Mouse (Mus musculus) midbrain, embryonic 15.5 days (tissue): ENCODE data around the gene Treh. TPM values are rescaled to one million over a fixed set of nuclear protein-coding genes. Genes with fewer than 3 reads are reported as not detected.
A peak's percentile ranks its signal among the peaks of the same experiment; 100 is the strongest.

Experiments used
- ATAC-seq: fragments of 200-750 bp; cut with Nextera tagmentation; replicated peaks from 2 replicates; pipeline ENCODE4 v1.8.0; 2017; ENCODE audit warnings: moderate TSS enrichment
- H3K27ac ChIP-seq: fragments of 300-500 bp; sonication (generic); 2 replicates; pipeline ENCODE4 v1.5.1; 2015; ENCODE audit warnings: mild to moderate bottlenecking, inconsistent platforms
- H3K27me3 ChIP-seq: fragments of 300-500 bp; sonication (generic); replicated peaks from 2 replicates; pipeline ENCODE4 v1.6.1; 2015; ENCODE audit warnings: inconsistent platforms
- H3K36me3 ChIP-seq: fragments of 300-500 bp; sonication (generic); replicated peaks from 2 replicates; pipeline ENCODE4 v1.6.1; 2015; ENCODE audit warnings: inconsistent platforms
- H3K4me1 ChIP-seq: fragments of 300-500 bp; sonication (generic); 2 replicates; pipeline ENCODE4 v1.6.1; 2015; ENCODE audit warnings: inconsistent platforms
- H3K4me2 ChIP-seq: fragments of 300-500 bp; sonication (generic); 2 replicates; pipeline ENCODE4 v1.6.1; 2015; ENCODE audit warnings: inconsistent platforms, mild to moderate bottlenecking, moderate library complexity
- H3K4me3 ChIP-seq: fragments of 300-500 bp; sonication (generic); 2 replicates; pipeline ENCODE4 v1.5.1; 2015; ENCODE audit warnings: mild to moderate bottlenecking, inconsistent platforms
- H3K9ac ChIP-seq: fragments of 300-500 bp; sonication (generic); 2 replicates; pipeline ENCODE4 v1.6.1; 2015; ENCODE audit warnings: mild to moderate bottlenecking, inconsistent platforms
- H3K9me3 ChIP-seq: fragments of 300-500 bp; sonication (generic); 2 replicates; pipeline ENCODE4 v1.6.1; 2016; ENCODE audit warnings: inconsistent platforms
- WGBS: fragments of 180-500 bp; shearing (Covaris S2); methylation state at CpG from one replicate; pipeline ENCODE4 v1.1.7; 2015; ENCODE audit warnings: mixed read lengths; 5-methylcytosine and 5-hydroxymethylcytosine counted together
- polyA plus RNA-seq: library from polyadenylated mRNA; unstranded; fragments of >200 nt; fragmentation: Nextera tagmentation; extraction: Ambion mirVana; gene quantifications from 2 replicates; pipeline ENCODE4 v1.2.1, GENCODE M21; 2015

Gene Treh
- polyA plus RNA-seq, 1 experiment from 2014 or later = not detected

DNA sequence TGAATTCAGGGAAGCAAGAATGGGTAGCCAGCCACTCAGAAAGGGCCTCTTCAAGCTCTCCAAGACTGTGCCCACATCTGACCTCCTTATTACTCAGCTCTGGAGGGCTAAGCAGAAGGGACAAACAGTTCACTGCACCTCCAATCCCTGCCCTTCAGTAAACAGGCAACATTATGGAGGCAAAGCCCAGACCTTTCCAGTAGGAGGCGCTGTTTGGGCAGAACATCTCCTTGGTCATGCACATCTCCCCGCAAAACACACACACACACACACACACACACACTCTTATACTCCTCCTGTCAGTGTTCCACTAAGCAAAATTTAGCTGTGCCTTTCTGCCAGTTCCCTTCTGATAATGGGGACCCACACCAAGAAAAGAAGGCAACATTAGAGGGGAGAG lies 36.6 kb downstream of the Treh start:
- no peak for ATAC-seq
- Histone ChIP-seq H3K4me2 (no peak overlapping the region), H3K9ac (no peak overlapping the region), H3K27me3 (no peaks in the 10 kb centered on the region), H3K4me1 (peaks cover 15% of the 10 kb centered on the region), H3K4me3 (no peak overlapping the region), H3K36me3 (peaks cover 29% of the 10 kb centered on the region; the same call in 1 of the 2 replicates), H3K9me3 (no peaks in the 10 kb centered on the region), H3K27ac (no peak overlapping the region)
- WGBS = 45% methylated on average over 2 of the region's 2 CpGs

DNA sequence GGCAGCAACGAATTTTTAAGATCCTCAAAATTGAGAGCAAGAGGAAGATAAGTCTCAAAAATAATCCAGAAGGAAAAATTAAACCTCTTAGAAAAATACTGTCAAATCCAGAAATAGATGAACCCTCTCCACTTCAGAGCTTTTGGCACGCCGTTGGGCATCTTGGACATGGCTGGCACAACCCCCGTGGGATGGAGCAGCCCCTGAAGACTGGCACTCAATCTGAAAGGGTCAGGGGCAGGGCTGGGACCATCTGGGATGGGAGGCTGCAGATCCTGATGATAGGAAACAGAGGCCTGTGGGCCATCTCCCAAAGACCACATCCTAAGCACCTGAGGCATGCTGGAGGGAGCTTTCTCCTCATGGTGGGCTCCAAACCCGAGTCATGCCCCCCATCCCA lies 37.2 kb downstream of the Treh start:
- ATAC-seq = no peak
- Histone ChIP-seq H3K36me3 (peaks cover 28% of the 10 kb centered on the region), H3K27me3 (no peaks in the 10 kb centered on the region)

DNA sequence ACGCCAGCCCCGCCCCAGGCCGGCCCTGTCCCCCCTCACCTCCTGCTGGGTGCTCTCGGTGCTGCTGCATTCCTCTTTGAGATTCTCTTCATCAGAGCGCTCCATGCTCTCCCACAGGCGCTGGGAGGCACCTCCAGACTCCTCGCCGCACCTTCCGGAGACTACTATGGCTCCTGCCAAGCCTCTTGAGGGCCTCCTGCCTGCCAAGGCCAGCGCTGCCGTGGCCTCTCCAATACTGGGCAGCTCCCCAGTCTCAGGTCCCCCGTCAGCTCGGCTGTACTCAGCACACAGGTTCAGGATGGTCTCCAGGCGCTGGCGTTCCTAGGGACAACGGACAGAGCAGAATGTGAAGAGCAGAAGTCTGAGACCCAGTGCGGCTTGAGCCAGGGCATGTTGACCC lies 38.6 kb downstream of the Treh start:
- no peak overlapping the region for H3K4me2 ChIP-seq
- H3K4me3 ChIP-seq = no peak overlapping the region
- H3K27ac ChIP-seq = no peak overlapping the region
- peaks cover 15% of the 10 kb centered on the region for H3K4me1 ChIP-seq
- no peaks in the 10 kb centered on the region for H3K9me3 ChIP-seq
- WGBS = 63% methylated on average over 17 of the region's 17 CpGs
- ATAC-seq = no peak
- no peak overlapping the region for H3K9ac ChIP-seq
- no peaks in the 10 kb centered on the region for H3K27me3 ChIP-seq
- H3K36me3 ChIP-seq = peaks cover 35% of the 10 kb centered on the region

More for the DNA sequence above, 37.2 kb downstream of the Treh start:
- Histone ChIP-seq H3K4me2 (no peak overlapping the region), H3K9ac (no peak overlapping the region), H3K9me3 (no peaks in the 10 kb centered on the region), H3K4me3 (no peak overlapping the region), H3K4me1 (peaks cover 15% of the 10 kb centered on the region), H3K27ac (no peak overlapping the region)
- WGBS = 84% methylated on average over 5 of the region's 5 CpGs

- Histone ChIP-seq H3K36me3 (peaks cover 35% of the 10 kb centered on the region), H3K9ac (no peak overlapping the region), H3K4me2 (no peak overlapping the region), H3K4me1 (peaks cover 20% of the 10 kb centered on the region), H3K9me3 (no peaks in the 10 kb centered on the region), H3K27ac (no peak overlapping the region), H3K4me3 (no peak overlapping the region), H3K27me3 (no peaks in the 10 kb centered on the region)
- WGBS = 94% methylated on average over 6 of the region's 6 CpGs
- ATAC-seq = no peak
Observed at GRCm38 (mm10) chr9:44713080-44713479, 40.0 kb downstream of the Treh start.

GRCm38 (mm10) chr9:44713574-44713973 lies 40.5 kb downstream of the Treh start:
- Histone ChIP-seq H3K4me1 (peaks cover 19% of the 10 kb centered on the region), H3K4me2 (no peak overlapping the region), H3K27ac (no peak overlapping the region), H3K27me3 (no peaks in the 10 kb centered on the region), H3K9me3 (no peaks in the 10 kb centered on the region), H3K4me3 (no peak overlapping the region), H3K36me3 (peaks cover 35% of the 10 kb centered on the region), H3K9ac (no peak overlapping the region)
- no peak for ATAC-seq
- 77% methylated on average over 2 of the region's 2 CpGs for WGBS

DNA sequence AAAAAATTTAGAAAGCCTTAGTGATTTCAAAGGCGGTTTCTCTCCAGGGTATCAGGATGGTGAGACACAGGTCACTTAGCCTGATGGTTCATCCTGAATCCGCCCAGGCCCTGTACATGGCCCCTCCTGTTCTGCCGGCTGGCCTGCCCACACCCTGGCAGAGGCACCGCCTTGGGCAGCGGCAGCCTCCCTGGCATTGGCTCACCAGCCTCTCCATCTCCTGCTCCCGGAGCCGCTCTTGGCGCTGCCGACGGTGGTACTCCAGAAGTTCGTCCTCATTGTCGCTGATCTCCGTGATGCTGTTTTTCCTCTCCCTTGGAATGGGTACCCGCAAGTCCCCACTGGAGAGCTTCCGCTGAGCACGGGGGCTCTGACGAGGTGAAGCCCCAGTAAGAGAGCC lies 42.1 kb downstream of the Treh start:
- Histone ChIP-seq H3K4me1 (peaks cover 23% of the 10 kb centered on the region), H3K4me2 (no peak overlapping the region), H3K4me3 (no peak overlapping the region), H3K27me3 (no peaks in the 10 kb centered on the region), H3K27ac (no peak overlapping the region), H3K9ac (no peak overlapping the region), H3K36me3 (peaks cover 35% of the 10 kb centered on the region), H3K9me3 (no peaks in the 10 kb centered on the region)
- ATAC-seq = no peak
- WGBS = 89% methylated on average over 17 of the region's 17 CpGs

- peaks cover 28% of the 10 kb centered on the region for H3K36me3 ChIP-seq
- ATAC-seq = no peak
- 97% methylated on average over 29 of the region's 29 CpGs for WGBS
- no peaks in the 10 kb centered on the region for H3K9me3 ChIP-seq
- no peak overlapping the region for H3K4me3 ChIP-seq
- no peaks in the 10 kb centered on the region for H3K27me3 ChIP-seq
- H3K4me2 ChIP-seq = no peak overlapping the region
- peaks cover 29% of the 10 kb centered on the region for H3K4me1 ChIP-seq
- H3K27ac ChIP-seq = no peak overlapping the region
- H3K9ac ChIP-seq = no peak overlapping the region
Observed at GRCm38 (mm10) chr9:44715705-44716362, 42.8 kb downstream of the Treh start.

GRCm38 (mm10) chr9:44716997-44717821 lies 44.2 kb downstream of the Treh start:
- ATAC-seq = no peak
- H3K4me2 ChIP-seq = no peak overlapping the region
- peaks cover 33% of the 10 kb centered on the region for H3K4me1 ChIP-seq
- 76% methylated on average over 6 of the region's 6 CpGs for WGBS
- H3K4me3 ChIP-seq = no peak overlapping the region
- H3K27ac ChIP-seq = no peak overlapping the region
- H3K9me3 ChIP-seq = no peaks in the 10 kb centered on the region
- H3K27me3 ChIP-seq = no peaks in the 10 kb centered on the region
- no peak overlapping the region for H3K9ac ChIP-seq
- H3K36me3 ChIP-seq = peaks cover 18% of the 10 kb centered on the region

DNA sequence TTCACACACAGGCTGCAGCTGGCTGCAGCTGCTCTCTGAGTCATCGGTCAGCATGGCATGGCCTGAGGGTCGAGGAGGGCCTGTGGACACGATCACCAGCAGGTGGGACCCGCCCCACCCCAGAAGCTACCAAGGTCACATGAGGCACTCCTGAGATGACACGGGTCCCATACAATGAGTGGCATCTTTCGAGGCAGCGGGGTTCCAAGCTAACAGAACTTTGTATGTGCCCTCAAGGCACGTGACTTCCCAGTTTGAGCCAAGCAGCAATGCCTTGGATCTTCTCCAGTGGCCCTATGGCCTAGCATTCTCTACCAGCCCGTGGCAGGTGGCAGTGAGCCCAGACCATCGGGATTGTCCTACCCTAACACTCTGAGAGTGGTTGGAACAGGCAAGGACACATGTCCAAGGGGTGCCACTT lies 44.8 kb downstream of the Treh start:
- Histone ChIP-seq H3K4me1 (peaks cover 38% of the 10 kb centered on the region), H3K27ac (no peak overlapping the region), H3K4me3 (no peak overlapping the region), H3K36me3 (peaks cover 16% of the 10 kb centered on the region; the same call in 1 of the 2 replicates), H3K9ac (no peak overlapping the region), H3K4me2 (no peak overlapping the region), H3K9me3 (no peaks in the 10 kb centered on the region), H3K27me3 (no peaks in the 10 kb centered on the region)
- WGBS = 78% methylated on average over 10 of the region's 10 CpGs
- ATAC-seq = no peak

- no peaks in the 10 kb centered on the region for H3K27me3 ChIP-seq
- H3K4me1 ChIP-seq = peaks cover 50% of the 10 kb centered on the region
- no peaks in the 10 kb centered on the region for H3K9me3 ChIP-seq
- 0 out of 2 replicates have a peak overlapping the region, but pooled peaks have one; percentile 83 for H3K27ac ChIP-seq
- H3K36me3 ChIP-seq = peaks cover 16% of the 10 kb centered on the region; the same call in 1 of the 2 replicates
- peak overlapping the region; percentile 73 for H3K4me2 ChIP-seq
- H3K9ac ChIP-seq = peak overlapping the region; percentile 68; the same call in 1 of the 2 replicates
- WGBS = 82% methylated on average over 12 of the region's 12 CpGs
- no peak for ATAC-seq
- 0 out of 2 replicates have a peak overlapping the region, but pooled peaks have one; percentile 73 for H3K4me3 ChIP-seq
Observed at GRCm38 (mm10) chr9:44718937-44719631, 46.1 kb downstream of the Treh start.

GRCm38 (mm10) chr9:44719632-44720357 lies 46.8 kb downstream of the Treh start:
- H3K4me3 ChIP-seq = peak overlapping the region; percentile 73
- H3K36me3 ChIP-seq = peaks cover 16% of the 10 kb centered on the region; the same call in 1 of the 2 replicates
- peak overlapping the region; percentile 68 for H3K9ac ChIP-seq
- peak overlapping the region; percentile 73 for H3K4me2 ChIP-seq
- no peaks in the 10 kb centered on the region for H3K9me3 ChIP-seq
- H3K27ac ChIP-seq = 0 out of 2 replicates have a peak overlapping the region, but pooled peaks have one; percentile 83
- 64% methylated on average over 8 of the region's 8 CpGs for WGBS
- peaks cover 57% of the 10 kb centered on the region for H3K4me1 ChIP-seq
- no peak for ATAC-seq
- no peaks in the 10 kb centered on the region for H3K27me3 ChIP-seq
